Mouse (Mus musculus): ENCODE measurements around the gene Acat2.

DNA sequence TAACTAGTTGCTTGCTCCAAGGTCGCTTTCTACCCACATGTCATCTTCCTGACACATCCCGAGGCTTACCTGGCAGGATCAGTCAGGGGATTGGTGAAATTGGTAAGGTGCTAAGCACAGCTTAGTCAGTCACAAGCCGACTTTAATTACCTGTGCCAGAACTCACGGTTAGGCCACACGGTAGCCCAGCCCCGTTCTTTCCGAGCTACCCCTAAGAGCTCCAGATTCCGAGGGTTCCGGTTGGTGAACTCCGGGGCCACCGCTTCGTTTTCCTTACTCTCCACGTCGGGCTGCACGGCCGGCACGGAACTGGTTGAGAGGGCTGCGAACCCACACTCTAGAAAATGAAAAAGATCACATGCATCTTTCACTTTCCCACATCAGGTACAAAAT lies 45.1 kb downstream of the Acat2 start, which contains the start of gene Tcp1:
- TF ChIP-seq CTCF (IDR thresholded peaks at IDR 0.05; ENCODE audit: insufficient read depth, low read length) (no peak), POLR2A (IDR thresholded peaks at IDR 0.05; ENCODE audit: borderline replicate concordance, extremely low read depth, low read depth, low read length) (no peak)
